Comparison of ENCODE assay signal across 21 mouse cellular contexts in the genomic region with DNA sequence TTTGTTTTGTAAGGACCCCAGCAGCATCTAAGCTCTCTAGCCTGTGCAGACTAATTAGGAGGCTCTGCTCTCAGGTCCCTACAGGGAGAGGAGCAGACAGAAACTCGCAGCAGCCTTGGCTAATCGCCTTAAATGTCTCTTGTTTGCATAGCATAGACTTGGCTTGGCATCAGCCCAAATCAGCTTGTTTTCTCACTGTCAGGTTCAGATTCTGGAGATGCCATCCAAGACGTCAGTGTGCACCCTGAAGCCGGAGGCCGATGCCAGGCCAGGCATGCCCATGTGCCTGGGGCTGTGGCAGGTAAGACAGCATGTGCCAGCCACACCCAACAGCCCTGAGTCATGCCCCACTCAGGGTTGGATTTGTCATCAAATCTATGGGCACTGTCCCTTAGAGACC. TPM values are rescaled to one million over a fixed set of nuclear protein-coding genes. Genes with fewer than 3 reads are reported as not detected.
DNase-seq lines count a peak whose midpoint lies in the region; TF ChIP-seq lines count a peak whose summit lies in the region.
"Had no signal": no experiment of that assay in that cellular context is flagged by ENCODE, and none has a peak within 500 bp of the region (broad histone marks: within the 10 kb centered on the region; RNA-seq: fewer than 3 reads in every experiment).

No protein-coding gene starts in this region.

- intact Hi-C loops in left cerebral cortex, postnatal 14 days (cut with DNase I): no loop called here
- intact Hi-C loops in left cerebral cortex, postnatal 36 days (cut with DNase I): no loop called here

- no peak overlapping the region for H3K27ac ChIP-seq in layer of hippocampus, adult 2 months
- H3K27ac ChIP-seq: hindbrain, embryonic 14.5 days; kidney, postnatal 0 days; limb, embryonic 12.5 days; liver, embryonic 13.5 days; neural tube, embryonic 12.5 days had no signal

- peak; percentile 14 to 17 for DNase-seq in left cerebral cortex, postnatal 14 days (ENCODE audit: low spot score in 2 of 2)
- DNase-seq in left cerebral cortex, postnatal 36 days (ENCODE audit: low spot score in 2 of 2): no peak
- peak; percentile 73 for DNase-seq in urinary bladder, postnatal 14 days (ENCODE audit: low spot score)
- DNase-seq in urinary bladder, postnatal 10 days (ENCODE audit: low spot score): no peak
- DNase-seq in fat pad, adult 2 months (ENCODE audit: extremely low read depth, low read depth, low spot score): peak; percentile 46
- DNase-seq in thymus, postnatal 36 days: no peak
- no peak for DNase-seq in layer of hippocampus, adult 2 months (ENCODE audit: low spot score in 2 of 2)
- DNase-seq: adrenal gland, adult 8-10 months; cerebellum, adult 9-10 months; gastrocnemius, postnatal 14 days; liver, embryonic 13.5 days; right cerebral cortex, postnatal 4 days; thymus, postnatal 4 days had no signal

- no peak overlapping the region for H3K4me3 ChIP-seq in layer of hippocampus, adult 2 months
- H3K4me3 ChIP-seq: erythroblast, embryonic 14.5 days; limb, embryonic 12.5 days; liver, embryonic 13.5 days; neural tube, embryonic 12.5 days had no signal

- TF ChIP-seq CTCF in layer of hippocampus, adult 2 months (conservative IDR thresholded peaks at IDR 0.05): no peak

RNA-seq across cellular contexts. Expression of a gene that starts 42.6 kb away (rescaled TPM):
- total RNA-seq in left cerebral cortex, postnatal 14 days (2021): 1 to 10 TPM; 2.0 to 2.2 TPM
- total RNA-seq in left cerebral cortex, postnatal 36 days (2021): 1 to 10 TPM in 1 of 2 experiments, under 1 TPM in 1; 0.94 to 1.4 TPM
- total RNA-seq in layer of hippocampus, adult 2 months (2021): 1 to 10 TPM; 1.4 to 1.5 TPM
- total RNA-seq: adrenal gland, adult 8-10 months; megakaryocyte progenitor cell, adult 5-6 weeks; MEL; monocyte, adult 5-6 weeks had no signal

RNA-seq across cellular contexts. Expression of a gene that starts 49.2 kb away (rescaled TPM):
- 1 to 10 TPM; 6.7 to 8.8 TPM for total RNA-seq in left cerebral cortex, postnatal 14 days (2021)
- total RNA-seq in left cerebral cortex, postnatal 36 days (2021): 1 to 10 TPM; 5.0 to 7.5 TPM
- 10 to 100 TPM in 1 of 2 experiments, 1 to 10 TPM in 1; 7.0 to 11.4 TPM for total RNA-seq in layer of hippocampus, adult 2 months (2021)
- total RNA-seq: monocyte, adult 5-6 weeks had no signal

RNA-seq across cellular contexts. Expression of a gene that starts 49.4 kb away (rescaled TPM):
- total RNA-seq in left cerebral cortex, postnatal 14 days (2021): 1 to 10 TPM; 5.4 to 6.3 TPM
- total RNA-seq in left cerebral cortex, postnatal 36 days (2021): 1 to 10 TPM; 5.0 to 9.0 TPM
- 1 to 10 TPM; 5.8 to 6.0 TPM for total RNA-seq in layer of hippocampus, adult 2 months (2021)

Comparison
In these comparisons a context has a peak if more than half of its experiments do, and no peak if none do; other contexts are left out.
1. DNase-seq: peak in left cerebral cortex, postnatal 14 days (2 of 2), urinary bladder, postnatal 14 days (single experiment) and fat pad, adult 2 months (single experiment); none in left cerebral cortex, postnatal 36 days (0 of 2), urinary bladder, postnatal 10 days (single experiment), thymus, postnatal 36 days (0 of 2) and layer of hippocampus, adult 2 months (0 of 2).